Mouse (Mus musculus) hindbrain, embryonic 10.5 days (tissue): ENCODE measurements around the gene Agmat. TPM values are rescaled to one million over a fixed set of nuclear protein-coding genes. Genes with fewer than 3 reads are reported as not detected.

ENCODE experiments used
- DNase-seq: peaks from one replicate; pipeline ENCODE4 v3.0.0-alpha.2; 2017; ENCODE audit warnings: low spot score
- H3K27ac ChIP-seq: fragments of 300-500 bp; sonication (generic); 2 replicates; pipeline ENCODE4 v1.5.1; 2016; ENCODE audit warnings: mild to moderate bottlenecking, moderate library complexity
- H3K27me3 ChIP-seq: fragments of 300-500 bp; sonication (generic); 2 replicates; pipeline ENCODE4 v1.6.1; 2016; ENCODE audit warnings: mild to moderate bottlenecking; ENCODE audit not compliant: poor library complexity, insufficient read depth, severe bottlenecking
- H3K36me3 ChIP-seq: fragments of 300-500 bp; sonication (generic); 2 replicates; pipeline ENCODE4 v1.6.1; 2016; ENCODE audit warnings: mild to moderate bottlenecking, moderate library complexity
- H3K4me1 ChIP-seq: fragments of 300-500 bp; sonication (generic); replicated peaks from 2 replicates; pipeline ENCODE4 v1.6.1; 2016; ENCODE audit warnings: mild to moderate bottlenecking
- H3K4me3 ChIP-seq: fragments of 300-500 bp; sonication (generic); 2 replicates; pipeline ENCODE4 v1.5.1; 2016; ENCODE audit warnings: mild to moderate bottlenecking, moderate library complexity
- H3K9me3 ChIP-seq: fragments of 300-500 bp; sonication (generic); 2 replicates; pipeline ENCODE4 v1.6.1; 2016; ENCODE audit warnings: mild to moderate bottlenecking, moderate library complexity
- WGBS: fragments of 180-500 bp; shearing (Covaris S2); methylation state at CpG from one replicate; pipeline ENCODE4 v1.1.7; 2016; 5-methylcytosine and 5-hydroxymethylcytosine counted together
- polyA plus RNA-seq: library from polyadenylated mRNA; unstranded; fragments of >200 nt; fragmentation: Nextera tagmentation; extraction: Ambion mirVana; gene quantifications from 2 replicates; pipeline ENCODE4 v1.2.1, GENCODE M21; 2016

Gene Agmat
- polyA plus RNA-seq, 1 experiment from 2014 or later, result not detected

- DNase-seq, result peak; percentile 99
- Histone ChIP-seq H3K27me3 (no peaks in the 10 kb centered on the region), H3K36me3 (peaks cover 24% of the 10 kb centered on the region), H3K4me3 (peak within 1 kb of the TSS; percentile 92), H3K9me3 (no peaks in the 10 kb centered on the region), H3K27ac (peak within 1 kb of the TSS; percentile 95), H3K4me1 (peaks cover 36% of the 10 kb centered on the region)
- under 1% methylated on average over 42 of the region's 42 CpGs for WGBS
Observed at GRCm38 (mm10) chr4:141790524-141790990, 44.1 kb downstream of the Agmat start, which contains the start of gene Dnajc16. Gene Dnajc16 (minus strand): TSS chr4:141790931.

GRCm38 (mm10) chr4:141791486-141791885, 45.0 kb downstream of the Agmat start:
- no peak for DNase-seq
- WGBS, result 87% methylated on average over 7 of the region's 7 CpGs

GRCm38 (mm10) chr4:141791951-141792350, 45.5 kb downstream of the Agmat start:
- Histone ChIP-seq H3K4me3 (no peak overlapping the region), H3K27ac (no peak overlapping the region), H3K4me1 (peaks cover 38% of the 10 kb centered on the region), H3K9me3 (no peaks in the 10 kb centered on the region), H3K27me3 (no peaks in the 10 kb centered on the region), H3K36me3 (peaks cover 20% of the 10 kb centered on the region)
- no peak for DNase-seq
- WGBS, result 84% methylated on average over 8 of the region's 8 CpGs

More at GRCm38 (mm10) chr4:141791486-141791885, 45.0 kb downstream of the Agmat start:
- Histone ChIP-seq H3K36me3 (peaks cover 20% of the 10 kb centered on the region), H3K9me3 (no peaks in the 10 kb centered on the region), H3K4me3 (no peak overlapping the region), H3K27ac (no peak overlapping the region), H3K27me3 (no peaks in the 10 kb centered on the region), H3K4me1 (peaks cover 37% of the 10 kb centered on the region)

- peak overlapping the region; percentile 93 for H3K27ac ChIP-seq
- whole genome bisulfite sequencing, result 11% methylated on average over 10 of the region's 10 CpGs
- no peaks in the 10 kb centered on the region for H3K27me3 ChIP-seq
- DNase-seq, result no peak
- peak overlapping the region; percentile 78 for H3K4me3 ChIP-seq
- no peaks in the 10 kb centered on the region for H3K9me3 ChIP-seq
- H3K4me1 ChIP-seq, result peaks cover 38% of the 10 kb centered on the region
- peaks cover 20% of the 10 kb centered on the region for H3K36me3 ChIP-seq
Observed at GRCm38 (mm10) chr4:141792554-141793281, 46.2 kb downstream of the Agmat start.

GRCm38 (mm10) chr4:141793282-141794151, 47.0 kb downstream of the Agmat start, which contains the start of gene Casp9:
Gene Casp9 (plus strand): TSS chr4:141793612.
- peak within 1 kb of the TSS; percentile 78 for H3K4me3 ChIP-seq
- H3K27ac ChIP-seq, result peak within 1 kb of the TSS; percentile 93
- WGBS, result under 1% methylated on average over 80 of the region's 80 CpGs
- H3K27me3 ChIP-seq, result no peaks in the 10 kb centered on the region
- peaks cover 38% of the 10 kb centered on the region for H3K4me1 ChIP-seq
- no peaks in the 10 kb centered on the region for H3K9me3 ChIP-seq
- peak; percentile 98 for DNase-seq
- peaks cover 25% of the 10 kb centered on the region for H3K36me3 ChIP-seq

GRCm38 (mm10) chr4:141794152-141794535, 47.7 kb downstream of the Agmat start:
- Histone ChIP-seq H3K27me3 (no peaks in the 10 kb centered on the region), H3K4me1 (peaks cover 38% of the 10 kb centered on the region), H3K4me3 (peak overlapping the region; percentile 78), H3K27ac (peak overlapping the region; percentile 93), H3K9me3 (no peaks in the 10 kb centered on the region), H3K36me3 (peaks cover 30% of the 10 kb centered on the region)
- 19% methylated on average over 5 of the region's 5 CpGs for WGBS
- DNase-seq, result no peak

- DNase-seq, result no peak
- WGBS, result 86% methylated on average over 7 of the region's 7 CpGs
- Histone ChIP-seq H3K4me3 (no peak overlapping the region), H3K27me3 (no peaks in the 10 kb centered on the region), H3K27ac (no peak overlapping the region), H3K4me1 (peaks cover 25% of the 10 kb centered on the region), H3K9me3 (no peaks in the 10 kb centered on the region), H3K36me3 (peaks cover 30% of the 10 kb centered on the region)
Observed at GRCm38 (mm10) chr4:141796356-141796755, 49.9 kb downstream of the Agmat start.

GRCm38 (mm10) chr4:141796954-141797353, 50.5 kb downstream of the Agmat start:
- Histone ChIP-seq H3K9me3 (no peaks in the 10 kb centered on the region), H3K4me1 (peaks cover 25% of the 10 kb centered on the region), H3K27me3 (no peaks in the 10 kb centered on the region), H3K27ac (no peak overlapping the region), H3K4me3 (no peak overlapping the region), H3K36me3 (peaks cover 30% of the 10 kb centered on the region)
- WGBS, result 92% methylated on average over 4 of the region's 4 CpGs
- no peak for DNase-seq

GRCm38 (mm10) chr4:141797545-141797944, 51.1 kb downstream of the Agmat start:
- Histone ChIP-seq H3K27me3 (no peaks in the 10 kb centered on the region), H3K9me3 (no peaks in the 10 kb centered on the region), H3K27ac (no peak overlapping the region), H3K36me3 (peaks cover 30% of the 10 kb centered on the region), H3K4me3 (no peak overlapping the region), H3K4me1 (peaks cover 24% of the 10 kb centered on the region)
- DNase-seq, result no peak
- WGBS, result 90% methylated on average over 5 of the region's 5 CpGs

GRCm38 (mm10) chr4:141804105-141804504, 57.6 kb downstream of the Agmat start:
- no peak overlapping the region for H3K27ac ChIP-seq
- H3K36me3 ChIP-seq, result peaks cover 65% of the 10 kb centered on the region
- WGBS, result 97% methylated on average over 4 of the region's 4 CpGs
- no peaks in the 10 kb centered on the region for H3K4me1 ChIP-seq
- H3K4me3 ChIP-seq, result no peak overlapping the region
- H3K27me3 ChIP-seq, result no peaks in the 10 kb centered on the region
- DNase-seq, result no peak
- H3K9me3 ChIP-seq, result no peaks in the 10 kb centered on the region

- 98% methylated on average over 8 of the region's 8 CpGs for WGBS
- H3K4me1 ChIP-seq, result no peaks in the 10 kb centered on the region
- DNase-seq, result no peak
- H3K27ac ChIP-seq, result no peak overlapping the region
- no peaks in the 10 kb centered on the region for H3K9me3 ChIP-seq
- peaks cover 83% of the 10 kb centered on the region for H3K36me3 ChIP-seq
- H3K4me3 ChIP-seq, result no peak overlapping the region
- no peaks in the 10 kb centered on the region for H3K27me3 ChIP-seq
Observed at GRCm38 (mm10) chr4:141805886-141806285, 59.4 kb downstream of the Agmat start.
